Mouse (Mus musculus): ENCODE measurements around the gene As3mt.

GRCm38 (mm10) chr19:46747799-46748198 is 40.5 kb downstream of the As3mt start:
- TF ChIP-seq CTCF (conservative IDR thresholded peaks at IDR 0.05; ENCODE audit: low read length) (no peak), NANOG (IDR thresholded peaks at IDR 0.05; ENCODE audit: borderline replicate concordance, low read length) (no peak)
